ENCODE assay signal across 16 mouse cellular contexts in genomic region chr1:157461276-157461675, GRCm38 (mm10).
"Had no signal": no experiment of that assay in that cellular context is flagged by ENCODE, and none has a peak within 500 bp of the region (broad histone marks: within the 10 kb centered on the region; RNA-seq: fewer than 3 reads in every experiment).

No protein-coding gene starts in this region.

- ATAC-seq: hindbrain, embryonic 16.5 days; intestine, embryonic 15.5 days had no signal

- H3K4me1 ChIP-seq: intestine, embryonic 15.5 days had no signal

- H3K27ac ChIP-seq: intestine, embryonic 15.5 days; left cerebral cortex, adult 2 months; liver, embryonic 13.5 days; neural tube, embryonic 12.5 days; neural tube, embryonic 15.5 days; stomach, postnatal 0 days had no signal

- H3K27me3 ChIP-seq: intestine, embryonic 15.5 days; liver, embryonic 13.5 days; neural tube, embryonic 12.5 days; neural tube, embryonic 15.5 days had no signal

- H3K36me3 ChIP-seq: intestine, embryonic 15.5 days; liver, embryonic 13.5 days; neural tube, embryonic 12.5 days; neural tube, embryonic 15.5 days had no signal

- H3K9me3 ChIP-seq: intestine, embryonic 15.5 days; liver, embryonic 13.5 days; neural tube, embryonic 12.5 days; neural tube, embryonic 15.5 days had no signal

- H3K4me3 ChIP-seq: intestine, embryonic 15.5 days; left cerebral cortex, adult 2 months; liver, embryonic 13.5 days; neural tube, embryonic 12.5 days; neural tube, embryonic 15.5 days had no signal

- H3K4me2 ChIP-seq: intestine, embryonic 15.5 days; liver, embryonic 13.5 days; midbrain, embryonic 11.5 days; neural tube, embryonic 12.5 days; neural tube, embryonic 15.5 days had no signal

- DNase-seq: layer of hippocampus, postnatal 36 days; liver, embryonic 13.5 days; lung, adult 2 months; lung, postnatal 14 days; lung, postnatal 4 days; midbrain, embryonic 14.5 days; thymus, adult 2 months; thymus, postnatal 14 days; thymus, postnatal 4 days had no signal

- H3K9ac ChIP-seq: intestine, embryonic 15.5 days; liver, embryonic 13.5 days; neural tube, embryonic 12.5 days; neural tube, embryonic 15.5 days had no signal
